Comparison of ENCODE assay signal across 28 mouse cellular contexts in genomic region chr15:25069701-25070100, GRCm38 (mm10).
"Had no signal": no experiment of that assay in that cellular context is flagged by ENCODE, and none has a peak within 500 bp of the region (broad histone marks: within the 10 kb centered on the region; RNA-seq: fewer than 3 reads in every experiment).

No protein-coding gene starts in this region.

- DNase-seq: left cerebral cortex, postnatal 4 days; liver, embryonic 13.5 days; liver, postnatal 0 days; lung, adult 18-20 months; lung, adult 2 months; lung, embryonic 14.5 days; lung, postnatal 10 days; lung, postnatal 14 days; lung, postnatal 36 days; lung, postnatal 4 days; midbrain, embryonic 14.5 days had no signal

- H3K27me3 ChIP-seq: limb, embryonic 12.5 days; limb, embryonic 13.5 days; limb, embryonic 15.5 days; liver, embryonic 12.5 days; liver, embryonic 13.5 days; liver, embryonic 15.5 days; lung, embryonic 15.5 days; megakaryocyte, embryonic 14.5 days; midbrain, embryonic 12.5 days; midbrain, embryonic 13.5 days; midbrain, embryonic 15.5 days; neural tube, embryonic 12.5 days had no signal

- H3K4me1 ChIP-seq: limb, embryonic 10.5 days; limb, embryonic 12.5 days; limb, embryonic 13.5 days; limb, embryonic 15.5 days; liver, embryonic 12.5 days; liver, embryonic 13.5 days; liver, embryonic 15.5 days; lung, embryonic 15.5 days; megakaryocyte, embryonic 14.5 days; midbrain, embryonic 10.5 days; midbrain, embryonic 12.5 days; midbrain, embryonic 13.5 days; midbrain, embryonic 15.5 days; neural tube, embryonic 12.5 days had no signal

- H3K27ac ChIP-seq: left cerebral cortex, adult 2 months; limb, embryonic 10.5 days; limb, embryonic 12.5 days; limb, embryonic 13.5 days; limb, embryonic 15.5 days; liver, embryonic 12.5 days; liver, embryonic 13.5 days; liver, embryonic 14.5 days; liver, embryonic 15.5 days; lung, embryonic 15.5 days; macrophage; midbrain, embryonic 10.5 days; midbrain, embryonic 12.5 days; midbrain, embryonic 13.5 days; midbrain, embryonic 15.5 days; neural tube, embryonic 12.5 days had no signal

- H3K4me3 ChIP-seq: left cerebral cortex, adult 2 months; limb, embryonic 10.5 days; limb, embryonic 12.5 days; limb, embryonic 13.5 days; limb, embryonic 15.5 days; liver, embryonic 12.5 days; liver, embryonic 13.5 days; liver, embryonic 15.5 days; lung, embryonic 15.5 days; megakaryocyte, embryonic 14.5 days; midbrain, embryonic 10.5 days; midbrain, embryonic 12.5 days; midbrain, embryonic 13.5 days; midbrain, embryonic 15.5 days; myocyte; neural tube, embryonic 12.5 days had no signal

- H3K36me3 ChIP-seq: limb, embryonic 10.5 days; limb, embryonic 12.5 days; limb, embryonic 13.5 days; limb, embryonic 15.5 days; liver, embryonic 12.5 days; liver, embryonic 13.5 days; liver, embryonic 15.5 days; lung, embryonic 15.5 days; midbrain, embryonic 10.5 days; midbrain, embryonic 12.5 days; midbrain, embryonic 13.5 days; midbrain, embryonic 15.5 days; neural tube, embryonic 12.5 days had no signal

- H3K9ac ChIP-seq: limb, embryonic 12.5 days; limb, embryonic 13.5 days; limb, embryonic 15.5 days; liver, embryonic 12.5 days; liver, embryonic 13.5 days; liver, embryonic 14.5 days; liver, embryonic 15.5 days; liver, postnatal 0 days; lung, embryonic 14.5 days; lung, embryonic 15.5 days; midbrain, embryonic 12.5 days; midbrain, embryonic 13.5 days; midbrain, embryonic 15.5 days; neural tube, embryonic 12.5 days had no signal
